Mouse (Mus musculus) heart, adult 2 months (tissue): ENCODE data around the gene Thrsp. TPM values are rescaled to one million over a fixed set of nuclear protein-coding genes. Genes with fewer than 3 reads are reported as not detected.

ENCODE experiments used
- DNase-seq, 2 experiments: peaks; one replicate each; pipeline ENCODE4 v3.0.0; 2021
- H3K27ac ChIP-seq: fragments of 200-600 bp; 2 replicates; pipeline ENCODE4 v1.8.1; 2022
- H3K27me3 ChIP-seq: fragments of 200-500 bp; 2 replicates; pipeline ENCODE4 v1.6.1; 2012; ENCODE audit warnings: mild to moderate bottlenecking, low read length, inconsistent platforms, mixed read lengths; ENCODE audit not compliant: control insufficient read depth, insufficient read depth
- H3K36me3 ChIP-seq: fragments of 200-500 bp; 2 replicates; pipeline ENCODE4 v1.6.1; 2012; ENCODE audit warnings: low read length, inconsistent platforms; ENCODE audit not compliant: control insufficient read depth, insufficient read depth
- H3K4me1 ChIP-seq: fragments of 200-500 bp; 2 replicates; pipeline ENCODE4 v1.6.1; 2011; ENCODE audit warnings: low read length; ENCODE audit not compliant: control insufficient read depth, insufficient read depth
- H3K4me3 ChIP-seq: fragments of 200-600 bp; 2 replicates; pipeline ENCODE4 v1.8.1; 2022
- H3K79me2 ChIP-seq: fragments of 200-500 bp; replicated peaks from 2 replicates; pipeline ENCODE4 v1.6.1; 2012; ENCODE audit warnings: mild to moderate bottlenecking, inconsistent platforms, low read length, moderate library complexity, mixed read lengths; ENCODE audit not compliant: control insufficient read depth, insufficient read depth
- H3K9ac ChIP-seq: fragments of 200-500 bp; 2 replicates; pipeline ENCODE4 v1.6.1; 2012; ENCODE audit warnings: low read depth, mild to moderate bottlenecking, control low read depth, inconsistent platforms, low read length, mixed read lengths
- CTCF ChIP-seq: fragments of 200-600 bp; IDR thresholded peaks from 2 replicates; pipeline ENCODE4 v1.8.1; 2022; ENCODE audit warnings: antibody characterized with exemption, mild to moderate bottlenecking, moderate library complexity
- EP300 ChIP-seq: fragments of 200-500 bp; IDR thresholded peaks from 2 replicates; pipeline ENCODE4 v1.6.1; 2011; ENCODE audit warnings: low read depth, low read length, control low read depth; ENCODE audit not compliant: insufficient read depth
- POLR2A ChIP-seq: fragments of 200-500 bp; IDR thresholded peaks from 2 replicates; pipeline ENCODE4 v1.6.1; 2011; ENCODE audit warnings: mild to moderate bottlenecking, low read depth, low read length, control low read depth; ENCODE audit not compliant: insufficient read depth
- WGBS: fragments of 180-500 bp; shearing (Covaris S2); methylation state at CpG from one replicate; pipeline ENCODE4 v1.1.7; 2018; 5-methylcytosine and 5-hydroxymethylcytosine counted together
- intact Hi-C: fragments of 180-260 bp; cut with DNase I; formaldehyde crosslinking; loops from one replicate; pipeline ENCODE4 v1.15.1; 2025
- polyA plus RNA-seq: library from polyadenylated mRNA; depleted of rRNA; stranded (reverse); fragments of >200 nt; gene quantifications from 2 replicates; pipeline ENCODE4 v1.2.3, GENCODE M21; 2012; rRNA removed
- total RNA-seq, 2 experiments: library from RNA; stranded (reverse); gene quantifications; 2 replicates each; pipeline ENCODE4 v1.2.3; 2021

The Thrsp gene
- total and polyA plus RNA-seq, 3 experiments, result 68.6 to 171 (median 77.2) TPM

GRCm38 (mm10) chr7:97379304-97379703 is 38.2 kb downstream of the Thrsp start:
- Histone ChIP-seq H3K9ac (no peak overlapping the region), H3K79me2 (no peaks in the 10 kb centered on the region), H3K27me3 (no peaks in the 10 kb centered on the region), H3K4me3 (no peak overlapping the region), H3K4me1 (peaks cover 1% of the 10 kb centered on the region; the same call in 1 of the 2 replicates), H3K36me3 (no peaks in the 10 kb centered on the region), H3K27ac (no peak overlapping the region)
- 87% methylated on average over 5 of the region's 5 CpGs for WGBS
- DNase-seq, result no peak
- no peak for TF ChIP-seq POLR2A
- TF ChIP-seq EP300, result no peak
- no peak for TF ChIP-seq CTCF
- intact Hi-C loops, result no loop called here

- intact Hi-C loops, result no loop called here
- DNase-seq, result no peak
Measured at GRCm38 (mm10) chr7:97375906-97376305, 41.6 kb downstream of the Thrsp start.

GRCm38 (mm10) chr7:97375101-97375500 is 42.4 kb downstream of the Thrsp start:
- intact Hi-C loops, result no loop called here
- Histone ChIP-seq H3K27me3 (no peaks in the 10 kb centered on the region), H3K79me2 (no peaks in the 10 kb centered on the region), H3K36me3 (no peaks in the 10 kb centered on the region), H3K4me3 (no peak overlapping the region), H3K27ac (no peak overlapping the region), H3K9ac (no peak overlapping the region), H3K4me1 (peaks cover 4% of the 10 kb centered on the region; the same call in 1 of the 2 replicates)
- WGBS, result 96% methylated on average over 9 of the region's 9 CpGs
- TF ChIP-seq CTCF, result no peak
- no peak for TF ChIP-seq POLR2A
- TF ChIP-seq EP300, result no peak
- no peak for DNase-seq

More at GRCm38 (mm10) chr7:97375906-97376305, 41.6 kb downstream of the Thrsp start:
- H3K79me2 ChIP-seq, result no peaks in the 10 kb centered on the region
- H3K4me3 ChIP-seq, result no peak overlapping the region
- no peaks in the 10 kb centered on the region for H3K27me3 ChIP-seq
- peaks cover 3% of the 10 kb centered on the region; the same call in 1 of the 2 replicates for H3K4me1 ChIP-seq
- H3K36me3 ChIP-seq, result no peaks in the 10 kb centered on the region
- no peak for TF ChIP-seq POLR2A
- no peak overlapping the region for H3K9ac ChIP-seq
- no peak overlapping the region for H3K27ac ChIP-seq
- 79% methylated on average over 2 of the region's 2 CpGs for WGBS

- H3K9ac ChIP-seq, result no peak overlapping the region
- H3K27me3 ChIP-seq, result no peaks in the 10 kb centered on the region
- no peaks in the 10 kb centered on the region for H3K36me3 ChIP-seq
- H3K79me2 ChIP-seq, result no peaks in the 10 kb centered on the region
- H3K4me3 ChIP-seq, result no peak overlapping the region
- intact Hi-C loops, result no loop called here
- no peak for TF ChIP-seq EP300
- TF ChIP-seq POLR2A, result no peak
- TF ChIP-seq CTCF, result no peak
- no peak overlapping the region for H3K27ac ChIP-seq
- 0 out of 2 replicates have a peak, but pooled peaks cover under 1% of the 10 kb centered on the region for H3K4me1 ChIP-seq
- 58% methylated on average over 1 of the region's 1 CpGs for WGBS
- DNase-seq, result no peak
Measured at GRCm38 (mm10) chr7:97365887-97366286, 51.6 kb downstream of the Thrsp start.

Other genes with a start within 250 kb of the Thrsp start
- gene Usp35, start 85.7 kb downstream of the Thrsp start, total RNA-seq, result 1 to 10 TPM in 1 of 2 experiments, under 1 TPM in 1; 0.84 to 1.0 TPM
- 2.5 and 2.8 TPM in 2 replicates for gene Usp35, start 85.7 kb downstream of the Thrsp start, polyA plus RNA-seq
- 1 to 10 TPM; 3.7 to 4.1 TPM for gene Kctd21, start 85.4 kb downstream of the Thrsp start, total RNA-seq
- gene Kctd21, start 85.4 kb downstream of the Thrsp start, polyA plus RNA-seq, result 3.6 and 6.3 TPM in 2 replicates
- gene Alg8, start 46.1 kb downstream of the Thrsp start, total RNA-seq, result 1 to 10 TPM; 4.3 to 5.2 TPM
- 7.3 and 9.9 TPM in 2 replicates for gene Alg8, start 46.1 kb downstream of the Thrsp start, polyA plus RNA-seq
- 100 to 1,000 TPM; 483 to 533 TPM for gene Ndufc2, start 17.7 kb downstream of the Thrsp start, total RNA-seq
- 305 and 346 TPM in 2 replicates for gene Ndufc2, start 17.7 kb downstream of the Thrsp start, polyA plus RNA-seq
- gene Kctd14, start 33.6 kb upstream of the Thrsp start, total RNA-seq, result under 1 TPM; 0.13 to 0.39 TPM
- 0.23 and 0.61 TPM in 2 replicates for gene Kctd14, start 33.6 kb upstream of the Thrsp start, polyA plus RNA-seq
- gene Ints4, start 63.2 kb upstream of the Thrsp start, total RNA-seq, result 10 to 100 TPM; 55.8 to 61.5 TPM
- 65.3 and 88.3 TPM in 2 replicates for gene Ints4, start 63.2 kb upstream of the Thrsp start, polyA plus RNA-seq
- 10 to 100 TPM; 61.0 to 67.7 TPM for gene Aamdc, start 161.8 kb upstream of the Thrsp start, total RNA-seq
- 62.6 and 77.1 TPM in 2 replicates for gene Aamdc, start 161.8 kb upstream of the Thrsp start, polyA plus RNA-seq
- 10 to 100 TPM; 14.6 to 15.7 TPM for gene Rsf1, start 162.2 kb upstream of the Thrsp start, total RNA-seq
- gene Rsf1, start 162.2 kb upstream of the Thrsp start, polyA plus RNA-seq, result 1.5 and 3.0 TPM in 2 replicates